Mouse (Mus musculus): ENCODE measurements around the gene Cgnl1.

Cgnl1 gene

DNA sequence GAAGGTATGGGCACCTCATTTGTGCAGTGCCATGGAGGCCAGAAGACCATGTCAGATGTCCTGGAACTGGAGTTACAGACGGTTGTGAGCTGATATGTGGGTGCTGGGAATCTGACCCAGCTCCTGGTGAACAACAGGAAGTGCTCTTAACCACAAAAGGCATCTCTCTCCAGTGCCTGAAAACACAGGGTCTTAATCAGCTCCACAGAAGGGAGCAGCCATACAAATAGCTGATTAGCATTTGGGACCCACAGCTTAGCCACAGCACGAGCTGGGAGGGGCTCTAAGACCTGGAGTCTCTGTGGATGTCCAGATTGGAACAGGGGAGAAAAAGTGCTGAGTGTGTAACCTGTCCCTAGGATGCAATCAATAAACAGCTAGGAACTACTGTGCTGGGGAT lies 4.5 kb downstream of the Cgnl1 start:
- CTCF ChIA-PET: no interaction called here

DNA sequence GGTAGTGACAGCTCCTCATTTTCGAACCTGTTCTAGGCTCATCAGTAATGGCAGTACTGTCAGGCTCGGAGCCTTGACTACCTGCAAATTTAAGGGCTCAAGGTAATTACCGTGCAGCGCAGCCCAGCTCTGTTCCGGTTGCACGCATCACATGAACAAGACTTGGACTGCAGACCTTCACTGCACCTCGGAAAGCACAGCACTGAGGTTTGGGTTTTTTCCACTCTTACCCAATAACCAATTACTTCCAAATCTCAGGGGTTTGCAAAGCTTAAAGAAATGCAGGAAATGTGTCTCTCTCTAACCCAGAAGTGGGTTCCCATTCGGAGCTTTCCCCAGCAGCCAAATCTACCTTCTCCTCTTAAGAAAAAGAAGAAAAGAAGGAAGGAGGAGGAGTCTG lies 5.1 kb downstream of the Cgnl1 start:
- CTCF ChIA-PET: no interaction called here

DNA sequence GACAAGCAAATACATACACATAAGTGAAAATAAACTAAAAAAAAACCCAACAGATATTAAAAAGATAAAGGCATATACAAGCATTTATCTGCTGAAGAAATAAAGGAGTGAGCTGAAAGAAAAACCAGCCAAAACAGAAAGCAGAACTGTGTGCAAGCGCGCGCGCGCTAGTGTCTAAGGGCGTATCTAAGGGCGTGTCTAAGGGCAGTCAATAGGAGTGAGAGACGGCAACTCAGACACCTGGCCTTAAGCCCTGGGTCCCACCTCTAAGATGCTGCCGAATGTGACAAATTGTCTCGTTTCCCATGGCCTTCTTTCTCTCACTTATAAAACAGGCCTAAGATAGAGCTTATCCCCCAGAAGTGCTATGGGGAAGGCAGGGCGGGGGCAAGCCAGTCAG lies 6.9 kb downstream of the Cgnl1 start:
- CTCF ChIA-PET: interaction anchor here (0.7 kb wide), 1 partner anchor 10 kb away, joined by 4 read pairs; no protein-coding TSS in a partner anchor

DNA sequence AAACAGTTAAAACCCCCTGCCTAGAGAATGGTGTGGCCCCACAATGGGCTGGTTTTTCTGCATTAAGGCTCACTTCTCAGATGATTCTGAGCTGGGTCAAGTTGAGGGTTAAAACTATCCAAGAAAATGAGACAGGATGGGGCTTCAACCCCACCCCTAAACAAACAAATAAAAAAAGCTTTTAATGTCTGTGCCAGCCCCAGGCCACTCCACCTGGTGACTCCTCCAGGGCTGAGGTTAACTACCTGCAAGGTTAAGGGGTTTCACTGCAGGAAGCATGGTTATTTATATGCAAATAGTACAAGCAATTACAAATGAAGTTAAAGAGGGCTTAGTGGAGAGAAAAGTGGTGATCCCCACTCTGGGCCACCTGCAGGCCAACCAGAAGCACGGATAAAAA lies 8.1 kb downstream of the Cgnl1 start:
- CTCF ChIA-PET: no interaction called here

DNA sequence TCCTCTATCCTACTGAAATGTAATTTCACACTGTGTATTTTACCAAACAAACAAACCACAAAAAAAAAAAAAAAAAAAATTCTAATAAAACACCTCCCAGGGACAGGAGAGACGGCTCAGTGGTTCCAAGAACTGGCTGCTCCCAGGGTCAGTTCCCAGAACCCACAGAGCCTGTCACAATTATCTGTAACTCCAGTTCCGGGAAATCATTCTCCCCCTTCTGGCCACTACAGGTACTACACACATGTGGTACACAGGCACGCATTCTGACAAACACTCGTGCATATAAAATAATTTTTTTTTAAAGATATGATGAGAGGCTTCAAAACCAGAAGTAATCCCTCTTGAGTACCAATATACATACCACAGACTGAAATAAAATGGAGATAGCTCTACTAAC lies 9.7 kb downstream of the Cgnl1 start:
- CTCF ChIA-PET: no interaction called here

DNA sequence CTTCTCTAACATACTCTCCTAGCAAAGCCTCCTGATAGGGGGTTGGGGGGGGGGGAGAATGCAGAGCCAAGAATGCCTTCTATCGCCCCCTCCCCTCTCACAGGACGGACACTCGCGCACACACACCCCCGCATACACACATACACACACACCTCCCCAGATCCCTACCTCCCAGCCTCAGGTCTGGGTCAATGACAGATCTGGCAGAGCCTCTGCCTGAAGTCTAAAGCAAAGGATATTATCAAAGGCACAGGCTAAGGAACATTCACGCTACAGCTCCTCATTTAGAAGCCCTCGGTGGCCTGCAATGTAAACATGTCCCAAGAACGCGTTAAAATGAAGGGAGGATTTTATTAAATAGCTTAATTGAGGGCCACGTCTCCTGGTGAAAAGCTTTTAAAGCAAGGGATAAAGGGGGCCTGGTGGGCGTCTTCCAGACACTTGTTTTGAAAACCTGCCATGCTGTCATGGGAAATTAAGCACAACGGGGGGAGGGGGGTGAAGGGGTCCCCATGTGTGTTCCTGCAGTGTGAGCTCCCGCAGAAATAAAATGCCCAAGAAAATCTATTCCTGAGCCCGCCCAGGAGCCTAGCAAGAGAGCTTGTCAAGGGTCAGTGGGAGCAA lies 10.8 kb downstream of the Cgnl1 start:
- CTCF ChIA-PET: no interaction called here

DNA sequence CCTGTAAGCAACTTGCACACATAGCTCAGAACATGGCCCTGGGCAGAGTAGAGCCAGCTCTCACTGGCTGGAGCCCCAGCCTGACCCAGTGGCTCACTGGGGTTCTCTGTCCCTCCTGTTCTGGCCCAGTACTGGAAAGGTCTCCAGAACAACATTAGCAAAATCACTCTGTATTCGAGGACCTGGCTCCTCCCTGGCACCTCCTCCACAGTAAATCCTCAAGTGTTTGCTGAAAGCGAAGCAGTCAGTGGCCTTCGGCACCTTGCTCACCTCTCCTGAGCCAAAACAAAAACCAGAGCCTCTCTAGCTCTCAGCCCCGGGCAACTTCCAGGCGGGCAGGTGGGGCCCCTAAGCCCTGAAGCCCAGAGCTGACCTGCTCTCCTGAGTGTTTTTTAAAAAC lies 11.5 kb downstream of the Cgnl1 start:
- CTCF ChIA-PET: no interaction called here

DNA sequence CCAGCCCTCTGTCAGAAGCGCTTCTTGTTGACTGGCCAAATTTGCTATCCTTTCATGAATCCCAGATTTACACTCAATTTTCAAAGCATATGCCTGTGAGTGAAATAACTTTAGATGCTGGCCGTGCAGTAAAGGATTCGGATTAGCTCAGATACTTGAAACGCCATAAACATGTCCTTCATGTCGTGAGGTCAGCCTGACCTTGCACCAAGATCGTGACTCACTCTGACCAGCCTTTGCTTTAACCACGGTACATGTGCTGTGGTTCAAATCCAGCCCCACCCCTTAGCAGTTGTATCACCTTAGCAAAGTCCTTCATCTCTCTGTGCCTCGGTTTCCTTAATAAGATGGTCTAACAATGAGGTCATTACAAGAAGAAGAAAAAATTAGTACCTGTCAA lies 14.0 kb downstream of the Cgnl1 start:
- CTCF ChIA-PET: no interaction called here

DNA sequence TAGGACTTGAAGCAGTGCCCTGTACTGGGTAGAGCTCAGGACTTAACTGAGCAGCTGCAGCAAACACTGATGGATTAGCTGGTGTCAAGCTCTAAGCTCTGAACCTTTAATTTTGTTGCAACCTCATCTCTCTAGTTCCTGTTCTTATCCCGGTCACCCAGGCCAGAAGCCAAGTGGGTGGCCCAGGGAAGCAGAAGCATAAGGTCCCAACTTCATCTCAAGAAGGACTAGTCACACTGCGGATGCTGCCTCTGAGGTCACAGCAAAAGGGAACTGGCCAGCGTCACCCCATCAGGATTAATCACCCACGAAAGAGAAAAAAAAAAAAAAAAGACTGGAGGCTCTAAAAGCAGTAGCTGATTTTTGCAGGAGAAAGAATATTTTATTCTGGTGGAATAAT lies 14.5 kb downstream of the Cgnl1 start:
- CTCF ChIA-PET: no interaction called here

DNA sequence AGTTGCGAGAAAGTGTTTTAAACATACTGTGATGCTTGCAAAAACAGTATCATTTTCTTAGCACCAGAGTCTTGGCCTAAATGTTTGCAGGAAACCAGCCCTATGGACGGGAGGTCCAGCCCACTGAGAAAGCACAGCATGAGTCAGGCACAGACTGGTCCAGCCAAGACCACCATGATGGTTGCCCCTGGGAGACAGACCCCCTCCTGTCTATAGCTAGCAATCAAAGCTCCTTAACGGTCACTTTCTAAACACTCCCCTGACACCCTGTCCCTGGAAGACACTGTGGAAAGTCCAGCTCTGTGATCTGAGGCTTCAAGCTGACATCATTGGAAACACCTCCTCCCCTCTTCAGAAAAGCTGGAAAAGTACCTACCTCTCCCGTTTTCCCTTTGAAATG lies 17.4 kb downstream of the Cgnl1 start:
- CTCF ChIA-PET: no interaction called here

DNA sequence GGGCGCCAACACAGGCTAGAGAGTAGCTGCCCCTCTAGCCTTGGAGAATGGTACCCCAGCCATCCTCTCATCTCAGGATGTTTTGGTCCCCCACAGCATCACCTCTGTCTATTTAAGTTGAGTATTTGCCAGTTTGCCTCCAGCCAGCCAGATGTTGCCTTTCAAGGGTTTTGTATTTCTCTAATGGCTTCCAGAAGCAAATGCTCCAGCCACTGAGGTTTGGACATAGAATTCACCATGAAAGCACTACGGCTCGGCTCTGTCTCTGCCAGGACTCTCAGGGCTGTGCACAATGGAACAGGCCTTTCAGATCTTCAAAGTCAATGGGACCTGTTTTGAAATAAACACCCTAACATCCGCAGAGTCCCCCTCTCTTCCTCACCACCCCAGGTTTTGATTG lies 17.9 kb downstream of the Cgnl1 start:
- CTCF ChIA-PET: no interaction called here

DNA sequence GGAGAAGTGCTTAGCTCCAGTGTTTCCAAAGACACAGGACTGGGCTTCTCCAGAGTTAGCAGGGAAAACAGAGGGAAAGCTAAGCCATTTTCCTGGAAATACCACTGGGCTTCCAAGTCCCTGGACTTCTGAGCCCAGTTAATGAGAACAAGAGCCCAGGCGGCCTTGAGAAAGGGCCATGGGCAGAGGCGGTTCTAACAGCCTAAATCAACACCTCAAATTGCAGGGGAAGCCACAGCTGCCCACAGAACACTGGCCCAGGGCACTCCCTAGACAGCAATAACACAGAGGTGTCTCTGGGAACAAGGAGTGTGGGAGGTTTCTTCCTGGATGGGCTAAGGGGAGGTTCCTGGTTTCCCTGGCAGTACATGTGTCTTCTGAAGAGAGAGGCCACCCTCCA lies 18.3 kb downstream of the Cgnl1 start:
- CTCF ChIA-PET: no interaction called here

DNA sequence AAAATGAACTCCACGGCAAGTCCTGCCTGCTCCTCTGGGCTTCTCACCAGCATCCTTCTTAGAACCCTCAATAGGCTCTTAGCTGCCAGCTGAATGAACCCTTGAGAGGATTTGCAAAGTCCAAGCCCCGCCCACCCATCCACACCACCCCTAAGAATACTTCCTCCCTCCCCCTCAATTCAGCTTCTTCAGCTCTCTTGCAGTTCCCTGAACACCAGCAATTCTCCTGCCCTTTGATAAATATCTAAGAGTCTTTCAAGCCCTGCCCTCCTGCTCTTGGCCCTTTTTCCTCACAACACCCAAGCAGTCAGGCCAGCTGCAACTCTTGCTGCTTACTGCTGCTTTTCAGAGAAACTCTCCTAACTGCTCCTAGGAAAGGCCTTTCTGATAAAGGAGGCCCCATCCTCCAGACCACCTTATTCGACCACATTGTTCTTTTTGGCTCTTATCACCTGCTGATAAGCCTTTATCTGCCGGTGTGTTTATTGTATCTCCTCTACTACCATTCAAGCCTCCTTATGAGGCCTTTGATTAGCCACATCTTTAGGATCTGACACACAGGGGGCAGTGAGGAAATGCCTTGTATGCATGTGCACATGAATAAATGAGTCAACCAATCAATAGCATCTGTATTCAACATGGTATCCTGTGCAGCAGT lies 21.3 kb downstream of the Cgnl1 start:
- CTCF ChIA-PET: no interaction called here

DNA sequence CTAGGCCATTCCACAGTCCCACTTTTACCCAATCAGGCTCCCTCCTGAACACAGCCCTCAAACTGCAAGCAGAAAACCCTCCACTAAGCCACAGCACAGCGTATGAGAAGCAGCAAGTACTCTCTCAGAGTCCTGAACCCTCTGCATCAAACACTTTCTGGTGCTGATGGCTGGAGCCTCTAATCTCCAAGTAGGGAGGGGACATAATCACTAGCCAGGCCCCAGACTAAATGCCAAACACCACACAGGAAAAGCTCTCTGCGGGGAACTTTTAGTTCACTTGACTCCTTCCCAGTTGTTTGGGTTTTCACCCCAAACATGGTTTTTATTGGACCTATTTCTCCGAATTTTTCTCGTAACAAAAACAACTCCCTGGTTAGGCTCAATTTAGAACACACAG lies 25.0 kb downstream of the Cgnl1 start:
- CTCF ChIA-PET: no interaction called here

DNA sequence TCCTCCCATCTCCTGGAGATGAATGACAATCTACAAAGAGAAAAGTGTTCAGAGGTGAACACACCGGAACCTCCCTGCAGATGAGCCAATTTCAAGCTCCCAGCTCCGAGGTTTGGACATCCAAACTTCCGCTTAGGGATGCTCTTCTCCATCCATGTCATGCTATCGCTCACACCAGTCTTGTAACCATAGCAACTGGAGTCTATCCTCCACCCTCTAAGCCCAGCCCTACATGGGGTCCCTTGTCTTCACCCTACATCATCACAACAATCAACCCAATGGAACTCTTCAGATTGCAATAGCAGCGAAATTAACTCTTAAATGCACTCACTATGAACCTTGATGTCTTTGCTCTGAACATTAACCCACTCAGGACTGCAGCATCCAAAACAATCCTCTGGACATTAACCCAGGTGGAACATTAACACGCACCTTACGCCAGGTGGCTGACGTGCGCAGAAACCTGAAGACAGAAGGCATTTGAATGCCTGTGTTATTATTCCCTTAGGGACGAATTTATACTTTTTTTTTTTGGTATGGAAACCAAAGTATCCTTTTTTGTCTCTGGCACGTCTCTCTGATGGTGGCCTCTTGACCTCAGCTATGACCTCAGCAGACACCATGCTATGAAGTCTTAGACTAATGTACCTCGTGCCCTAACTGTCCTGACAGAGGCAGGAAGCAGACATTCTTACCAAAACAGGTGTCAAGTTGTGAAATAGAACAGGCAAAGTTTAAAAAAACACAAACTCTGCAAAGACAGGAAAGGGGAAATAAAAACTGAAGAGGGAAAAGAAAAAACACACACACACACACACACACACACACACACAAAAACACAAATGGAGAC lies 33.1 kb downstream of the Cgnl1 start:
- CTCF ChIA-PET: no interaction called here

DNA sequence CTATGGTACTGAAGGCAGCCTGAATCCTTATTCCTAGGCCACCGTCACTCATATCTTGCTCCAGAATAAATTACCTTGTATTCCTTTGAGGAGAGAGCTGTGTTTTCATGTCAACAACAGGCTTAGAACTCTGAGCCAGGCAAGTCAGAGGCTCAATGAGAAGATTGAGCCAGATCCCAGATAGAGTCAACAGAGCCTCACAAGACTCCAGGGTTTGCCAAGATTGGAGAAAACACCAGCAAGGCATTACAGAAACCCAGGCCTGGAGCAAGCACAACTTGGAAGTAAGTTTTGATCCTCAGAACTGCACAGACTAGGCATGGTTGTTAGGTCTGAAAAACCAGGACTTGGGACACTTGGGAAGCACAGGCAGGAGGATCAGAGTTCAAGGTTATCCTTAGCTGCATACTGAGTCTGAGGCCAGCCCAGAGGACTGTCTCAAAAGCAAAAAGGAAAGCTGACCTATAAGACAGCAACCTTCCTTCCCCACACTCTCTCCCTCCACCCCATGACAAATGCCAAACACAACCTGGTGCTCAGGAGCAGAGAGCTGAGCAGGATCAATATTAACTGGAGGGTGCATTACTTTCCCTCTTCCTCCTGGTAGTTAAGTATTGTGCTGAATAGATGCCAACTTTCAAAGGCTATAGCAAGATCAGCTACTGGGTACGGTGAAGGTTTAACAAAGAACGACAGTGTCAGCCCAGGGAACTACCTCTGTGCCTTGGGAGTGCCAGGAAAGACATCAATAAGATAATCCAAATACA lies 34.0 kb downstream of the Cgnl1 start:
- CTCF ChIA-PET: no interaction called here

DNA sequence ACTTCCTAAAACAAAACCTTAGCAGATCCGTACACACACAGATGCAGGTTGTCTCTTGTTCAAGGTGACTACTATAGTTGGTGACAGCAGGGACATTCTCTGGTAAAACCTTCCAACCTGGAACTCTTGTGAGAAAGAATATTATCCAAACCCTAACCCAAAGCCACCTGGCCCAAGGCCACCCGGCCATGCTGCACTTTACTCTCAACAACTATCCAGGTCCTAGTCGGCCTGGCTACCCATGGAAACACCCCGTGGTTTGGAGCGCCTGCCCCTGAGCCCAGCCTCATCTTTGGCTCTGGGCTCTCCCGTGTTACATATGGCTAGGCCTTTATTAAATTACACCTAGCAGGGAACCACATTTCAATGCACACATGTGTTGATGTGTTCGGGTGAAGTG lies 35.5 kb downstream of the Cgnl1 start:
- CTCF ChIA-PET: no interaction called here

DNA sequence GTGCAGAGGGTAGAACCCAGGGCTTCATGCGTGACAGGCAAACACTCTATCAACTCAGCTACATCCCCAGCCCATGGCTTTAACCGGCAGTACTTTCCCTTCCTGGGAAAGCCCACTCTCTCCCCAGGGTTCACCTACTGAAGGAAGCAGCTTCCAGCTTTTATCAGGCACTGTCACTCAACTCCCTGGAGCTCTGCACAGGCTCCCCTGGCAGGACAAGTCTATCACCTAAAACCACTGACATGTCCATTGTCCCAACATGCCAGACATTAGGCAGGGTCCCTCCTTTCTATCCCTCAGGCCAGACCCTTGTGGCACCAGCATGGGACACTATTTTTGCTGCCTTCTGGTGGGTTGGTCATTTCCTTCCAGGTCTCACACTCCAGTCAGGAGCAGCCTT lies 37.8 kb downstream of the Cgnl1 start:
- CTCF ChIA-PET: no interaction called here

DNA sequence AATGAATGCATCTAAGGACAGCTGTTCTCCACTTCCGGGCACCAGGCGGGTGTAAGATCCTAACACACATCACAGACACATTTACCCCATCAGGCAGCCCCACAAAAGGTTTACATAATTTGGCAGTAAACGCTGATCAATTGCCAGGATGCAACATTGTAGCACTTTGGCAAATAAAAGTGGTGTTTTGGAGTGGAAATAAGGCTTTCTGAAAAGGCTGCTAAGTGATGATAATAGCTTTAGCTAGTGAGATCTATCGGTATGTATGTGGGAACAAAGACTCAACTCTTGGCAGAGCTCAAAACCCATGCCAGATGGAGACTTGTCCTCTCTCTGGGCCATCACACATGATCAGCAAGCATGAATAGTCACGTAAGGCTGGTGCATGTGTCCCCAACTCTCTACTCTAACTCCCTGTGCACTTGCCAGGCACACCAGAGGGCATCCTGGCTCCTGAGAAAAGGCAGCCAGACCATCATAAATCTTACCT lies 42.5 kb downstream of the Cgnl1 start:
- CTCF ChIA-PET: no interaction called here

DNA sequence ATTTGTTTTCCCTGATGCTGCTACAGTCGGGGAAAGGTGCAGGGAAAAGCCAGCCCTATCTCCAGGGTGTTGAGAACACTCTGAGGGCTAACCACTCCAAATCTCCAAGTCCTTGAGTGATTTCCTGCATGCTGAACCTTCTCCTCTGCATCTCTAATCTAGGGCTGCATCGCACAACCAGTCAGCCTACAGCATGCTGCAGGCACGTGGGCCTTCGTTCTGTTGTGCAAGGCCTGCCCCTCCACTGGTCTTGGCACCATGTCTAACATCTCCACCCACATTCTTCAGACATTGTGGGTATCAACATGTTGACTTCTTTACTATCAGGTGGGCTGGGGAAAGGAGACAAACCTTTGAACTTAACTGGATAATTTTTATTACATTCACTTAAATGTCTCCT lies 44.2 kb downstream of the Cgnl1 start:
- CTCF ChIA-PET: no interaction called here

DNA sequence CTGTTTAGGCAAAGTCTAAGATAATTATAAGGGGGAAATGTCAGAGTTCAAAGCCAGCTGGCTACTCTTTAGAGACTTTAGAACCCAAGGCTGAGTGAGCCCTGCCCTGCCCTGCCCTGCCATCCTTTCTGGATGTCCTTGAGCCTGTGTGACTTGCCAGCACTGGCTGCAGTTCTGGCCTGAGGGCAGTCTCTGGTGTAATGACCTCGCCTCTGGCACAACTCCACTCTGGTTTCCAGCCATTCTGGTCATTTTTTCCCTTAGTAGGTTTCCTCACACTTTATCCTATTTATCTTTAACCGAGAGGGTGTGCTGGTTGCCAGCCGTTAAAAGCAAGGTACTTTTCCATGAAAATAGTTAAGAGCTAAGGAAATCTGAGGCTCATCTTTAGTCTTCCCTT lies 45.3 kb downstream of the Cgnl1 start:
- CTCF ChIA-PET: no interaction called here

DNA sequence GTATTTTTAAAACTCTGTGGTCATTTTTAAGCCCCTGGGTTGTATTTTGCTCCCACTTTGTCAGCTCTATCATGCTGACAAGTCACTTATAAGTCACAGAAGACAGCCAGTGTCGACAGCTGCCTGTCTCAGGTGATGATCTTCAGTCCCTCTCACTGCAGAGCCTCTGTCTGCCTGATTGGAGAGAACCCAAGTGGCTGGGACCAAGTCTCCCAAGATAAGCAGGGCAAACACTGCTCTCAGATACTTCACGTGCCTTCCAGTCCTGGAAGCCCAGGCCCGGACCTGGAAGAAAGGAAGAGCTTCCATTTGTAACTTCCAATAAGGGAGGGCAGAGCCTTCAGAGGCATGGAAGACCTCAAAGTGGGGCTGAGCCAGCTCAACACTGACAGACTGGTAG lies 49.0 kb downstream of the Cgnl1 start:
- CTCF ChIA-PET: no interaction called here

DNA sequence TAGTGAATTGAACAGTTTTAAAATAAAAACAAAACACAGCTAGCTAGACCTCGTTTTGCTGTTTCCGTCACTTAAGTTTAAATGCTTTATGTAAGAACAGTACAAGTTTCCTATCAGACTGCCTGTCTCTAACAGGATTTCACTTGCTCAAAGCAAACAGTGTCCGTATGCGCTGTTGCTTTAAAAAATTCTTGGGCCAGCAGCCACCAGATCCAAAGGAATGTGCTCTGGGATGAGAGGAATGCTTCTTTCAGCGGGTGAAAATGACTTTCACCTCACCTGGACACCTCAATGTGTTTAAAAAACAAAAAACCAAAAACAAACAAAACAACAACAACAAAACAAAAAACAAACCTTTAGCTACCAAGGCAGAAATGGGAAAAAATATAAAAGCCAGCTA lies 54.4 kb downstream of the Cgnl1 start:
- CTCF ChIA-PET: no interaction called here
